Mouse (Mus musculus) inflammation-experienced regulatory T-cells, adult 6 months (primary cell): ENCODE data around the gene Zfp442. TPM values are rescaled to one million over a fixed set of nuclear protein-coding genes. Genes with fewer than 3 reads are reported as not detected.
"Not testable (repeated sequence)": the region's sequence is repeated elsewhere in the genome, so short reads cannot be mapped to it uniquely, and the experiment has no call there.

Source experiments
- ATAC-seq: one replicate; pipeline ENCODE4 v1.8.0; 2017
- polyA plus RNA-seq, 3 experiments: library from polyadenylated mRNA; unstranded; fragments of 100-300 nt; shearing (Covaris generic); gene quantifications; one replicate each; pipeline ENCODE4 v1.2.1; 2017

Zfp442 gene
- polyA plus RNA-seq, result 10 to 100 TPM in 1 of 3 experiments, 1 to 10 TPM in 2; 8.1 to 16.4 (median 9.3) TPM

DNA sequence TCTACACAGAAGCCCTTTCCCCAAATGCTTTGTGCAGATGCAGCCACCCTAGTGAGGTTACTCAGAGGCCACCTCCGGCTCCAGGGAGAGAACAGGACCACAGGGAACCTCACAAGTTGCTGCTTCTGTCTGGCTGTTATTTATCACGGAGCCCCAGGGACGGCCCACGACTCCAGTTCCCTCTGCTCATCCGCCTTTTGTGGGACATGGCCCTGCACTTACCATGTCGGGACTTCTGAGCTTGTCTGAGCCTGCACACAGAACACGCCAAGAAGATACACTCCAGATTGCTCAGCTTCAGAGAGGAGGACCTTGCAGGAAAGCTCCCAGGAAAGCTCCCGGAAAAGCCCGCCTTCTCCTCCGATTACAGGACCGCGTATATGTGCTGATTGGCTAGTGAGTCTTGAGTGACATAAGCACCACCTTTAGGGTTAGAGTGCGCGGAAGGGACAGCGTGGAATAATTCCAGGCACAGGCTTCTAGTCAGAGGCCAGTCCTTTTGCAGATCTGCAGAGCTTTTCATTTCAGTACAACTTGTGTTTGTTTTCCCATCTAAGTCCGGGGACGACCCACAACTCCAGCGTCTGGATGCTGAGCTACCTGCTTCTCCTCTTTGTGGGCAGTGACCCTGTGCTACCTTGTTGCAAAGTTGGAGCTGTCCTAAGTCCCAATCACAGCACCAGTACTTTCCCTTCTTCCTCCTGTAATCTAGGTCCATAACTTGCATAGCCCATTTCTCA is at the start of gene Zfp442:
Gene Zfp442, minus strand, starts transcription at position 307 of the 740 bp plus-strand sequence.
- peak; percentile 93 for ATAC-seq

DNA sequence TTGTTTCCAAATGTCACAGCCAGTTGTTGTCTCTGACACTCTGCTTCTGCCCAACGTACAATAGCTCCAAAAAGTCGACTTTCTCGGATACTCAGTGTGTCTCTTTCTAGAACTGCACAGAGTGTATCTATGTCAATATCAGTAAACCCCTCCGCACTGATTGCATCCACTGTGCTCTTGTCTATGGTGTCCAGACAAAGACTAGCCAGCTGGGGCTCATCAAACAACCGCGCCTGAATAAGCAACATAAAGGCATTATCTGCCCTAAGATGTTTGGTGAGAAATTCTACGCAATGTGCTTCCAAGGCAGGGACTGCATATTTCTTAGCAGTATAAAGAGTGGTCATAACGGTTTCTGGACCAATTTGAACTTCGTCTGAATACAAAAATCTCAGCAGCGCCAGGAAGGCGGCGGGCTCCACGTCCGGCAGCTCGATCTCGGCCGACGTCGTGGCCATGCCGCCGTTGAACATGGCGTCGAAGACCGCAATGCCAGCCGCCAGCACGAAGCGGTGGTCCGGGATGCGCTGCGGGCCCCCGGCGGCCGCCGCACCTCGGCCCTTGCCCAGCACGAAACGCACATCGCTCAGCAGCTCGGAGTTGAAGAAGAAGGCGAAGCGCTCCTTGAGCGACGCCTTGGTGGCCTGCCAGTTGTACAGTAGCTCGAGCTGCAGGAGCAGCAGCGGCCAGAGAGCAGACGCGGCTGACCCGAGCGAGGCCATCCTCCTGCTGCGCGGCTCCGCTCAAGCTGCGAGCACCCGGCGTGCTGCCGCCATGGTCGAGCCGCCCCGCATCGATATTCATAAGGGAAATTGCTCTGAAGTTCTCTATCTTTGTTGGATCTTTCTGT is 49.1 kb upstream of the Zfp442 start:
- ATAC-seq, result not testable (repeated sequence)

DNA sequence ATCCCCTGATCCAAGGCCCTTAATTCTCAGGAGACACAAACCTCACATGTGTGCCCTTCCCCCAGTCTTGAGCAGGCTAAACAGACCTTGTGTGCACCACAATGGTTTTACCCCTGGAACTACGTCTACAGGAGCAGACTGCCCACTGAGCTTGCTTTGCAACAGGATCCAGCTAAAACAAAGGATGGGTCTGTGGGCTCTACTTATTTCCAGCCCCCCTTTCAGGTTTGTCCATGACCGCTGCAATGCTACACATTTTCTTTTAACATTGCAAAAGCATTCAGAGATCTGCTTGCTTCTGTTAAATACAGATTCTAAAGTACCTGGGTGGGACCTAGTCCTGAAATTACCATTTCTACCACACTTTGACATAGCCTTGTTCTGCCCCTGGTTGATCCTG is 41.7 kb upstream of the Zfp442 start:
- no peak for ATAC-seq

DNA sequence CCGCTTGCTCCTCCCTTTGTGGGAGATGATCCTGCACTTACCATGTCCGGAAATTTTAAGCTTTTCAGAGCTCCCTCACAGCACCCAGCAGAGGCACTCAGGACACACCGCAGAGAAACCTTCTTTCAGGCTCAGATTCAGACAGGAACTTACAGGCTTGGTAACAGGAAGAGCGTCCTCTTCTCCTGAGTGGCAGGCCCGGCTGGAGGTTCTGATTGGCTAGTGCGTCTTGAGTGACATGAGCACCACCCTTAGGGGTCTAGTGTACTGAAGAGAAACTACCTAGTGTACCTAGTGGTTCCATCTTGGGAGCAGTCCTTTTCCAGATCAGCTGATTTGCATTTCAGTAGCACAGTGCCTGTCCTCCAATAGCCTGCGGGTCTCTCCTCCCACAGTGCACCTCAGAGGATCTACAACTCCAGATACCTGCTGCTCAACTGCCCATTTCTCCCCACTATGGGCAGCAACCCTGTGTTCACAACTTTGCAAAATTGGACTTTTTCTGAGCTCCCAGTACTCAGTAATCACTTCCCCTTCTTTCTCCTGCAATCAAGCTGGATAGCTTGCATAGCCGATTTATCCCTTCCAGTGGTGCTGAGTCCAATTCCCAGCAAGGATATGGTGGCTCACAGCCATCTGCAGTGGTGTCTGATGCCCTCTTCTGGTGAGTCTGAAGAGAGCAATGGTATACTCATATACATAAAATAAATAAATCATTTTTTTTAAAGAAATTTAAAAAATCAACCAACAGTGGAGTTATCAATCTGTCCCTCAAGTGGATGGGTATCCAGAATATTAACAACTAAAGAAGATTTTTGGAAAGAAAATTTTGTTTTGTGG is 33.9 kb upstream of the Zfp442 start, which contains the start of gene Zfp345:
Gene Zfp345, minus strand, starts transcription at position 153 of the 840 bp plus-strand sequence.
- ATAC-seq, result peak; percentile 75

DNA sequence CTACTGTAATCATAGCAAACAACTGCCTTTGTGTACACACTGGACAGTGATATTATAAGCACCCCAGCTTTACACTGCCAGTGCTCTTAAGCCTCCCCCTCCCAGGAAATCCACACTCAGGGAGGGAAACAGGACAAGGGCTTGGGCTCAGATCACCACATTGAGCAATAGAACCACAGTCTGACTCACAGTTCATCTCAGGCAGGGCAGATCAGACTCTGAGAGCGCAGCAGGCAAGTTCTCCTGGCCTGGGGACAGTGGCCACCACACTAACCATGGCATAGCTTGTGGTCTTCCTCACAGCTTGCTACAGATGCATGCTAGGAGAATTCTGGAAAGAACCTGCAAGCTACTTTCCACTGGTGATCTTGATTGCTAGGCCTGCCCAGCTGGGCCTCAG is 12.2 kb downstream of the Zfp442 start:
- ATAC-seq, result not testable (repeated sequence)

DNA sequence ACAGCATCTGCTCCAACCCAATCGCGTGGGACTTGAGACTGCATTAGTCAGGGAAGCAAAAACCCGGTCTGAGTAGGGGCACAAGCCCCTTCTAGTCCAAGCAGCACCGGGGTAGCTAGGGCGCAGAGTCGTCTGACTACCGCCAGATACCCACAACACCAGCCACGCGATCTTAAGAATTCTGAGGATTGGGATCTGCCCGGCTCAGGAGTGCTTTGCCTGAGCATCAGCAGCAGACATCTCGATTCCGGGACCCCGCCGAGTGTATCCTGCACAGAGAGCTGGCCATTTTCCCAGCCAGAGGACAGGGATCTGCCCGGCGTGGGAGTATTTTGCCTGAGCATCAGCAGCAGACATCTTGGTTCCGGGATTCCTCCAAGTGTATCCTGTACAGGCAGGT is 39.1 kb downstream of the Zfp442 start:
- not testable (repeated sequence) for ATAC-seq

DNA sequence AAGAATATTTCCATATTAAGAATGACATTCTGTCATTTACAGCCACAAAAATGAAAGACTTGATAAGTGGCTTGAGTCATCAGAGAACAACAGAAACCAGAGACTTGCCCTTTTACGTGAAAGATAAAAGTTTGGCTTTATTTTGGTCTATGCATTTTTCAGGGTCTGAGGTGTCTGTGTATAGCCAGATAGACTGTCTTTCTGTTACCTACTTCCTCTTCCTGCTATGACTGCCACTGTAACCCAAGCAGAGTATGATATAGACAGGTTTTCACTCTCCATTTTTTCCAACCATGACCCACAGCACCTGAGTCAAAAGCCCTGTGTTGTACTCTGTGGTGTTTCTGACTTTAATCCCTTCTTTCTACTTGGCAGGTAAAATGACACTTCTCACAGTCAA is 61.1 kb downstream of the Zfp442 start:
- ATAC-seq, result no peak

DNA sequence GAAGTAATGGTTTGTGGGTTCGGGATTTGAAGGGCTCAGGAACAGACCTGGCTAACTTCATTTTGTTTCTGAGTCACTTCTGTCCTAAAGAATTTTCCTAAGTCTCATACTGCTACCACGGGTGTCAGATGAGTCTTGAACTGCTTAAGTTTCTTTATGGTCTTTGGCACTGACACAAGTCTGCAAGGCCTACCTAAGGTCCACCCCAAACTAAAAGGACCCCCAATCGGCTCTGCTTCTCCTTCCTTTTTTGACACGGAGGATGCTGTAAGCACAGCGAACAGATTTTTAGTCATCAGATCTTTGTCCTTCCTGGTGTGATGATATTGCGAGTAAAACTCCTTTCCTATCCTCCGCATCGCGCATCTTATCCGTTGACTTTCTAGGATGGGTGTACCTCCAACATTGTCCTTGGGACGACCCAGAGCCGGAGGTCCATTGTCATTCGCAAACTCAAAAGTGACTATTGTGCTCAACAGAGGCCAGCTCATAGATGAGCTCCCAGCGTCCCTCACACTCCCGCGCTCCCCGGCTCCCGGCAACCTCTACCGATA is 65.7 kb downstream of the Zfp442 start:
- ATAC-seq, result peak; percentile 25

DNA sequence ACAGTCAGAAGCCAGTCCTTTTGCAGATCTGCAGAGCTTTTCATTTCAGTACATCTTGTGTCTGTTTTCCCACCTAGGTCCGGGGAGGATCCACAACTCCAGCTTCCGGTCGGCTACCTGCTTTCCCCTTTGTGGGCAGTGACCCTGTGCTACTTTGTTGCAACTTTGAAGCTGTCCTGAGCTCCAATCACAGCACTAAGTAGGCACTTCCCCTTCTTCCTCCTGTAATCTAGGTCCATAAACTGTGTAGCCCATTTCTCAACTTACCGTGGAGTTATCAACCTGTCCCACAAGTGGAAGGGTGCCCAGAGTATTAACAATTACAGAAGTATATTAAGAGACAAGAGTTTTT is 88.4 kb downstream of the Zfp442 start:
- no peak for ATAC-seq

DNA sequence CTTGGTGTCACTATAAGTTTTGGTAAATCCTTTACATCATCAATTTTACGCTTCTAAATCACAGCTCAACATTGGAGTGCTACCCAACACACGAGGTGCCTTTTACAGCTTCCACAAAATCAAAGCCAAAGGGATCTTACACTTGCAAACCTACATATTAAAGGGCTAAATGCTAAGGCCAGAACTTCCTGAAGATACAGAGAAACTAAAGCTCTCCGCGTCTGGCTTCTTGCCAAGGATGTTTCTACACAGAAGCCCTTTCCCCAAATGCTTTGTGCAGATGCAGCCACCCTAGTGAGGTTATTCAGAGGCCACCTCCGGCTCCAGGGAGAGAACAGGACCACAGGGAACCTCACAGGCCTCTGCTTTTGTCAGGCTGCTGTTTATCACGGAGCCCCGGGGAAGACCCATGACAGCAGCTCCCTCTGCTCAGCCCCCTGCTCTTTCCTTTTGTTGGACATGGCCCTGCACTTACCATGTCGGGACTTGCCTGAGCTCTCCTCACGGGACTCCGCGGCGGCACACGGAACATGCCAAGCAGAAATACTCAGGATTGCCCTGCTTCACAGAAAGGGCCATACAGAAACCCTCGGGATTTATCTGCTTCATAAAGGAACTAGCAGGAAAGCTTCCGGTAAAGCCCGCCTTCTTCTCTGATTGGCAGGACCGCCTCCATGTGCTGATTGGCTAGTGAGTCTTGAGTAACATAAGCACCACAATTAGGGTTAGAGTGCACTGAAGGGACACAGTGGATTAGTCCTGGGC is 89.0 kb downstream of the Zfp442 start, which contains the start of gene 3300002I08Rik:
Gene 3300002I08Rik, minus strand, starts transcription at position 653 of the 765 bp plus-strand sequence.
- peak; percentile 98 for ATAC-seq

Other genes starting within 250 kb of the Zfp442 start
- 10 to 100 TPM; 10.9 to 18.2 (median 17.3) TPM for gene Zfp937, start 233.4 kb downstream of the Zfp442 start, polyA plus RNA-seq
- 10 to 100 TPM in 2 of 3 experiments, 1 to 10 TPM in 1; 9.2 to 25.1 (median 16.7) TPM for gene Gm21994, start 195.9 kb downstream of the Zfp442 start, polyA plus RNA-seq
- gene Gm14124, start 194.0 kb downstream of the Zfp442 start, polyA plus RNA-seq, result under 1 TPM in 1 of 3 experiments, not detected in 2; 0.13 TPM
- 10 to 100 TPM in 1 of 3 experiments, 1 to 10 TPM in 1, not detected in 1; 6.4 to 21.2 TPM for gene Gm10130, start 127.8 kb downstream of the Zfp442 start, polyA plus RNA-seq
- 10 to 100 TPM in 1 of 3 experiments, 1 to 10 TPM in 2; 7.1 to 15.9 (median 9.0) TPM for gene 3300002I08Rik, start 88.7 kb downstream of the Zfp442 start, polyA plus RNA-seq
- under 1 TPM in 2 of 3 experiments, not detected in 1; 0.33 to 0.43 TPM for gene Zfp345, start 33.6 kb upstream of the Zfp442 start, polyA plus RNA-seq
- gene Cst7, start 118.9 kb upstream of the Zfp442 start, polyA plus RNA-seq, result 100 to 1,000 TPM; 241 to 305 (median 284) TPM
- 10 to 100 TPM; 14.9 to 16.8 (median 15.8) TPM for gene Apmap, start 157.1 kb upstream of the Zfp442 start, polyA plus RNA-seq
- gene Acss1, start 217.0 kb upstream of the Zfp442 start, polyA plus RNA-seq, result 10 to 100 TPM in 2 of 3 experiments, 1 to 10 TPM in 1; 7.4 to 18.7 (median 13.7) TPM
- not detected for gene Vsx1, start 237.9 kb upstream of the Zfp442 start, polyA plus RNA-seq